Mouse (Mus musculus) left cerebral cortex, adult 2 months (tissue): ENCODE data around the gene Pnliprp2. TPM values are rescaled to one million over a fixed set of nuclear protein-coding genes. Genes with fewer than 3 reads are reported as not detected.

Experiments used
- DNase-seq, 2 experiments: peaks; one replicate each; pipeline ENCODE4 v3.0.0; 2021 to 2022; ENCODE audit warnings: low spot score in 2 of 2, mixed read lengths in 1 of 2; ENCODE audit errors: extremely low spot score in 1 of 2
- H3K27ac ChIP-seq: fragments of 200-600 bp; 2 replicates; pipeline ENCODE4 v1.8.1; 2022
- H3K4me3 ChIP-seq: fragments of 200-600 bp; 2 replicates; pipeline ENCODE4 v1.8.1; 2022
- CTCF ChIP-seq: fragments of 200-600 bp; IDR thresholded peaks from 2 replicates; pipeline ENCODE4 v1.8.1; 2022; ENCODE audit warnings: antibody characterized with exemption, mild to moderate bottlenecking, moderate library complexity
- intact Hi-C: fragments of 180-260 bp; cut with DNase I; formaldehyde crosslinking; loops from one replicate; pipeline ENCODE4 v1.15.1; 2025
- long read RNA-seq, 2 experiments: library from polyadenylated mRNA; stranded (forward); transcript quantifications; one replicate each; pipeline ENCODE4 v2.0.0; 2021; ENCODE audit warnings: borderline mapping rate in 2 of 2
- total RNA-seq, 2 experiments: library from RNA; stranded (reverse); gene quantifications; 2 replicates each; pipeline ENCODE4 v1.2.3; 2021

Pnliprp2 gene
- not detected for total RNA-seq
- long read RNA-seq, experiment 1, result 0 reads
- long read RNA-seq, experiment 2, result 0 reads

- TF ChIP-seq CTCF, result no peak
- no peak for DNase-seq
- H3K4me3 ChIP-seq, result no peak within 1 kb of the TSS
- intact Hi-C loops, result no loop called here
- H3K27ac ChIP-seq, result no peak within 1 kb of the TSS
Measured at GRCm38 (mm10) chr19:58759423-58759822, at the start of gene Pnliprp2. Gene Pnliprp2 (plus strand): TSS chr19:58759719.

DNA sequence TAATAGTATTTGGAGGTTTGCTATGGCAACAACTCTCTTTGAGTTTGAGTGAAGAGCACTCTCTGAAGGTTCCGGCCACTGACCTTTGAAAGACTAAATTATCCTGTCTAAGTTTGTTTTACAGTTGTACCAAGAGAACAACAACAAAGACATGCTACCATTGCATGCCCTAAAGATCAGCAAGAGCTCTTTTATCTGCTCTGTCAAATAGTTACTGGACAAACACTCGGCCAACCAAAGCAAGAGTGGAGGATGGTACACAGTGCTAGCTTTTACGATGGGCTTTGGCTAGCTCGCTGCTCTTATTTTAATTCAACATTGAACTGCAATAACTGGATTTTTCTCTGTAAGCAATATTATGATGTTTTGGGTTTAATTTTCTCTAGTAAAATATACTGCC is 41.6 kb upstream of the Pnliprp2 start:
- no peak for DNase-seq
- Histone ChIP-seq H3K4me3 (no peak overlapping the region), H3K27ac (no peak overlapping the region)
- no peak for TF ChIP-seq CTCF
- intact Hi-C loops, result no loop called here

DNA sequence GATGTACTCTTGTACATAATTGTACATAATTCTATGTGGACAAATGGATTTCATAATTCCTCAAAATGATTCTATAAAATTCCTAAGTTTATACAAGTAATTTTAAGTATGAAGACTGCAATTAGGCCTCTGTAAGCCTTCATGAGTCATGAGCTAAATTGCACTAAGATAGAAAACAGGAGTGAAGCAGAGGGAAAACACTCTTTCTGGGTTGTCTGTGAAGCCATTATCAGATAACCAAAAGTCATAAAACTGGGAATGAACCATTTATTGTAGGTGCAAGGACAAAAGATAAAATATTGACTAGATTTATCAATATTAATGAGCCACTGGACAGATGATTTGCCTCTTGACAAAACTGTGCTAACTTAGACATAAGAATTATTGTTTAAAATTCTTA is 39.1 kb upstream of the Pnliprp2 start:
- Histone ChIP-seq H3K4me3 (no peak overlapping the region), H3K27ac (no peak overlapping the region)
- intact Hi-C loops, result no loop called here
- no peak for TF ChIP-seq CTCF
- no peak for DNase-seq

- no peak for TF ChIP-seq CTCF
- no peak for DNase-seq
- Histone ChIP-seq H3K4me3 (no peak overlapping the region), H3K27ac (no peak overlapping the region)
- intact Hi-C loops, result no loop called here
Measured at GRCm38 (mm10) chr19:58726551-58726950, 33.0 kb upstream of the Pnliprp2 start.

DNA sequence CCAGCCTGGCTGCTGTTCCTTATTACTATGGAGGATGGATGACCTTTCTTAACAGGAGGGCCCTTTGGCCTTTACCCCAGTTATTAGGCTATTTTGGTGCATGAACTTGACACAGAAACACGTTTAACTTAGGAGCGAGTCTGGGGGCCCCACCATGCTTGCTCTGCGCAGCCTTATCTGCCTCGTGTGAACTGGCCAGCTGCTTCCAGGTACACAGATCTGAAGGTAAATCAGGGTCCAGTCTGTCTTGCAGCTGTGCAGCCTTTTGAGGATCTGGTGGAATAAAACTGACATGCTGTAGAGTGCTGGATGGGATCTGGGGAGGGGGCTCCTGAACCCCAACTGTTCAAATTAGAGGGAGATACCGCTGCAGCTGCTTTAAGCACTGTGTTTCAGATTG is 31.8 kb upstream of the Pnliprp2 start:
- DNase-seq, result no peak
- TF ChIP-seq CTCF, result no peak
- Histone ChIP-seq H3K4me3 (no peak overlapping the region), H3K27ac (no peak overlapping the region)
- intact Hi-C loops, result no loop called here

DNA sequence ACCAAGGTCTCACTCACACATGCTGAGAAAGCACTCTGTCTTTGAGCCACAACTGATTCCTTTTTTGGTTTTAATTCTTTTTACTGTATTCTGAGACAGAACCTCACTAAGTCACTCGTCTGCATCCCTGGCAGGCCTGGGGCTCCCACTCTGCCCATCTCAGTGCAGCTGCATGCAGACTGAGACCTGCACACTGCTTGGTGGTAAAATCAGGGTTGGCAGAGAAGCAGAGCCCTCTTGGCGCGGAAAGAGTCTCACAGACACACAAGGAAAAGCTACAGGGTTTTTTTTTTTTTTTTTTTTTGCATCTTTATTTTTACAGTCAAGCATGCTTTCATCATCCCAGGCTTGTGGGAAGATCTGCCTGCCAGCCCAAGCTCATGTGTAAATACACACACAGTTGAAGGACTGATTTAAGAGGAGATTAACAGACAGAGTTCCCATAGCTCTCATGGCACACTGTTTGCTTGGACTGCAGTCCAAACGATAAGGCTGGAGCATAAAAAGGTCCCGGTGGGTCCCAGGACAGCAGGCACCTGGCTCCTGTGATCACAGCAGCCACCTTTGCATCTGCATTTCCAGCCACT is 31.0 kb upstream of the Pnliprp2 start, which contains the start of gene Pnliprp1:
TSS of gene Pnliprp1 (plus strand) at position 443 of the 587 bp plus-strand sequence.
- Histone ChIP-seq H3K27ac (no peak within 1 kb of the TSS), H3K4me3 (no peak within 1 kb of the TSS)
- intact Hi-C loops, result no loop called here
- no peak for TF ChIP-seq CTCF
- no peak for DNase-seq

- Histone ChIP-seq H3K4me3 (no peak overlapping the region), H3K27ac (no peak overlapping the region)
- no peak for DNase-seq
- no peak for TF ChIP-seq CTCF
- intact Hi-C loops, result no loop called here
Measured at GRCm38 (mm10) chr19:58733216-58733615, 26.3 kb upstream of the Pnliprp2 start.

DNA sequence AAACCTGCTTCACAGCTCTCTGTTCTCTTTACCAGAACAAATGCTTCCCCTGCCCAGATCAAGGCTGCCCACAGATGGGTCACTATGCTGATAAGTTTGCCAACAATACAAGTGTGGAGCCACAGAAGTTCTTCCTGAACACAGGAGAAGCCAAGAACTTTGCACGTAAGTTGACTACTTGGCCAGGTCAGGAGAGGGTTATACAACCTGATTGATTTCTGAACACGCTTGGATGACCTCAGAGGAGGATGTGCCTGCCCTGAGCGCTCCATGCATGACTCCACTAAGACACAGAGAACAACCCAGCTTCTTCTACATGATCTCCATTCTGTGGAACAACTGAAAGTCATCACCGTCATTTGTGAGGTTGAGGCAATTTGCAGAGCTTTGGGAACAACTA is 21.4 kb upstream of the Pnliprp2 start:
- no peak overlapping the region for H3K4me3 ChIP-seq
- no peak for DNase-seq
- no peak for TF ChIP-seq CTCF
- H3K27ac ChIP-seq, result no peak overlapping the region
- intact Hi-C loops, result no loop called here

GRCm38 (mm10) chr19:58741036-58741435 is 18.5 kb upstream of the Pnliprp2 start:
- intact Hi-C loops, result no loop called here
- Histone ChIP-seq H3K27ac (no peak overlapping the region), H3K4me3 (no peak overlapping the region)
- TF ChIP-seq CTCF, result no peak
- no peak for DNase-seq

GRCm38 (mm10) chr19:58742711-58743110 is 16.8 kb upstream of the Pnliprp2 start:
- Histone ChIP-seq H3K4me3 (no peak overlapping the region), H3K27ac (no peak overlapping the region)
- intact Hi-C loops, result no loop called here
- no peak for TF ChIP-seq CTCF
- no peak for DNase-seq

- no peak for DNase-seq
- H3K4me3 ChIP-seq, result no peak overlapping the region
- no peak for TF ChIP-seq CTCF
- intact Hi-C loops, result no loop called here
- H3K27ac ChIP-seq, result no peak overlapping the region
Measured at GRCm38 (mm10) chr19:58743736-58744135, 15.8 kb upstream of the Pnliprp2 start.

DNA sequence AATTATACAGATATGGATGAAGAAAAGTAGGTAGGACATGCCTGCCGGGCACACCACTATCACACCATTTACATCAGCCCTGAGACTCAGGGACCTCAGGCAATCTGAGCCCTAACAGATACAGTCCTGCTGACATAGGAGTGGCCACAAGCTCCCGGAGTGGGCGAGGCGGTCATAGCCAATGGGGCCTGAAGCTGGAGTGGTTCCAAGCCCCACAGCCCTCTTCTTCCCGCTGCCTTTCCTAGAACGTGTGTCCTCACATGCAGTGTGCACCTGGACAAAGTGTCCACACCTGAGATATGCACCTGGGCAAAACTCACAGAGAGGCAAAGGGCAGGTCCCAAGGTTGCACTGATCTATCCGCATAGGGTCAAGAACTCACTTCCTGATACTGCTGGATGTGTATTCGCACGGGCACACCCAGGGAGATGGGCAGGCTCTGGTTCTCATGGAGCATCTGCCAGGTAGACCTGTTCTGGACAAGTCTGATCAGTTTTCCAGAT is 12.0 kb upstream of the Pnliprp2 start:
- DNase-seq, result no peak
- no peak overlapping the region for H3K4me3 ChIP-seq
- intact Hi-C loops, result no loop called here
- no peak overlapping the region for H3K27ac ChIP-seq
- no peak for TF ChIP-seq CTCF

- DNase-seq, result no peak
- intact Hi-C loops, result no loop called here
- no peak overlapping the region for H3K27ac ChIP-seq
Measured at GRCm38 (mm10) chr19:58750822-58751221, 8.7 kb upstream of the Pnliprp2 start.

More at GRCm38 (mm10) chr19:58750822-58751221, 8.7 kb upstream of the Pnliprp2 start:
- no peak for TF ChIP-seq CTCF
- H3K4me3 ChIP-seq, result no peak overlapping the region
